Mouse (Mus musculus) liver, embryonic 12.5 days (tissue): ENCODE measurements around the gene Socs3. TPM values are rescaled to one million over a fixed set of nuclear protein-coding genes. Genes with fewer than 3 reads are reported as not detected.

Experiments
- ATAC-seq: fragments of 200-750 bp; cut with Nextera tagmentation; 2 replicates; pipeline ENCODE4 v1.8.0; 2017; ENCODE audit warnings: moderate number of reproducible peaks, mild to moderate bottlenecking, moderate library complexity
- H3K27ac ChIP-seq: fragments of 300-500 bp; sonication (generic); 2 replicates; pipeline ENCODE4 v1.5.1; 2016; ENCODE audit warnings: mild to moderate bottlenecking
- H3K27me3 ChIP-seq: fragments of 300-500 bp; sonication (generic); replicated peaks from 2 replicates; pipeline ENCODE4 v1.6.1; 2016; ENCODE audit warnings: mild to moderate bottlenecking, moderate library complexity
- H3K36me3 ChIP-seq: fragments of 300-500 bp; sonication (generic); 2 replicates; pipeline ENCODE4 v1.6.1; 2016; ENCODE audit warnings: mild to moderate bottlenecking, moderate library complexity
- H3K4me1 ChIP-seq: fragments of 300-500 bp; sonication (generic); 2 replicates; pipeline ENCODE4 v1.6.1; 2016
- H3K4me2 ChIP-seq: fragments of 300-500 bp; sonication (generic); 2 replicates; pipeline ENCODE4 v1.6.1; 2016; ENCODE audit warnings: mild to moderate bottlenecking, moderate library complexity
- H3K4me3 ChIP-seq: fragments of 300-500 bp; sonication (generic); 2 replicates; pipeline ENCODE4 v1.5.1; 2016; ENCODE audit warnings: mild to moderate bottlenecking, moderate library complexity
- H3K9ac ChIP-seq: fragments of 300-500 bp; sonication (generic); 2 replicates; pipeline ENCODE4 v1.6.1; 2016; ENCODE audit warnings: mild to moderate bottlenecking, moderate library complexity
- H3K9me3 ChIP-seq: fragments of 300-500 bp; sonication (generic); replicated peaks from 2 replicates; pipeline ENCODE4 v1.6.1; 2016; ENCODE audit warnings: mild to moderate bottlenecking, moderate library complexity
- WGBS: fragments of 180-500 bp; shearing (Covaris S2); methylation state at CpG from one replicate; pipeline ENCODE4 v1.1.7; 2016; ENCODE audit not compliant: insufficient replicate concordance; 5-methylcytosine and 5-hydroxymethylcytosine counted together
- polyA plus RNA-seq: library from polyadenylated mRNA; unstranded; fragments of >200 nt; fragmentation: Nextera tagmentation; extraction: Ambion mirVana; gene quantifications from 2 replicates; pipeline ENCODE4 v1.2.1, GENCODE M21; 2016

Socs3 gene
- polyA plus RNA-seq, 1 experiment from 2014 or later, result 9.8 TPM

DNA sequence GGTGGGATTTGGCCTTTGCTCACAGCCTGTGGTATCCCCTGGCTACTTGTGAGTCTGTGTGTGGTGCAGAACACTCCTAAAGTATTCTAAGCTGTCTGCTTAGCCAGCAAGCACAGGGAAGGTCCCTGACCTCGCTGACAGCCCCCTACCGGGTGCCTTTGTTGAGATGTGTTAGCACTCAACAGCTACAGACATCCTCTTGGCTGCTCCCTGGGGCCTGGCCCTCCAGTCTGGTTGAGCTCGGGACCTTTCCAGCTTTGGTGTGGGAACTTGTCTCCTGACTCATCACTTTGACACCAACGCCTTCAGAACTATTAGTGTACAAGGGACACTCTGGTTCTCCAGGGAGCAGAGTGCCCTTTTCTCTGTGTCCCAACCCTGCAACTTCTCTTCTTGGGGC lies 28.0 kb downstream of the Socs3 start:
- no peaks in the 10 kb centered on the region for H3K36me3 ChIP-seq
- H3K9me3 ChIP-seq, result no peaks in the 10 kb centered on the region
- H3K4me2 ChIP-seq, result no peak overlapping the region
- H3K27me3 ChIP-seq, result peaks cover 37% of the 10 kb centered on the region
- no peak overlapping the region for H3K4me3 ChIP-seq
- WGBS, result 44% methylated on average over 4 of the region's 4 CpGs
- peaks cover 15% of the 10 kb centered on the region for H3K4me1 ChIP-seq
- no peak overlapping the region for H3K9ac ChIP-seq
- no peak overlapping the region for H3K27ac ChIP-seq
- no peak for ATAC-seq

DNA sequence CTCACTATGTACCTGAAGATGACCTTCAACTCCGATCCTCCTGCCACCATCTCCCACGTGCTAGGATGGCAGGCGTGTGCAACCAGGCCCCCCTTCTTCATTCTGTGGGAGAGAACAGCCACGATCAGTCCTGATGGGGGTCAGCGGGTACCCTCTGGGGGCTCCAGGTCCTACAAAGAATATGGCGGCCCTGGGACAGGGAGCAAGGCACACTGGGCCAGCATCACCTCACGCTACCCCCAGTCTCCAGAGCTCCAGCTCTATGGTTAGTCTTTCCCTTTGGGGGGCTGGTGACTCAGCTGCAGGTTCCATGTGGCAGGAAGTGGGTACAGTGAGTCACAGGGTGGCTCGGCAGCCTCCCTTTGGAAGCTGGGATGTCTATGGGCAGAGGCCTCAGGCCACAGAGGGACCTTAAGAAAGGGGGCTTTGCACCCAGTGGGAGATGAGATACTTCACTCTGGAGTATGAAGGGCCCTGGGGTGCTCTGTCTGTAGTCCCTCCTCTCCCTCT lies 28.5 kb downstream of the Socs3 start:
- H3K27ac ChIP-seq, result no peak overlapping the region
- H3K4me2 ChIP-seq, result no peak overlapping the region
- WGBS, result 73% methylated on average over 8 of the region's 8 CpGs
- peaks cover 17% of the 10 kb centered on the region for H3K4me1 ChIP-seq
- no peak overlapping the region for H3K9ac ChIP-seq
- no peaks in the 10 kb centered on the region for H3K36me3 ChIP-seq
- peaks cover 37% of the 10 kb centered on the region for H3K27me3 ChIP-seq
- ATAC-seq, result no peak
- no peaks in the 10 kb centered on the region for H3K9me3 ChIP-seq
- H3K4me3 ChIP-seq, result no peak overlapping the region

DNA sequence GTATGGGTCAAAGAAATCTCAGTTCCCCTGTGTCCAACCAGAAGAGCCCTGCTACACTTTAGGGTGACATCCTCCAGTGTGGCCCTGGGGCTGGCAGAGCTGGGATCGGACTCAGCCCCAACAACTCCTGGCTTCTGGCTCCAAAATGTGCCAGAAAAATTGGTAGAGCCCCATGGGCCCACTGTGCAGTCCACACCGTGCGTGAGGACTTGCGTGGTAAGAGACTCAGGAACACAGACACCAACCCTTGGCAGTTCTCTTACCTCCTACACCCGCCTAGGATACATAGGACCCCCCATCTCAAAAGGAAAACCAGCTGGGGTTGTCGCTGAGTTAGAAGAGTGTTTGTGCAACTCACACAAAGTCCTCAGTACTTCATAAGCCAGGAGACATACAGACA lies 29.0 kb downstream of the Socs3 start:
- 77% methylated on average over 6 of the region's 6 CpGs for WGBS
- Histone ChIP-seq H3K36me3 (no peaks in the 10 kb centered on the region), H3K4me2 (no peak overlapping the region), H3K27me3 (peaks cover 38% of the 10 kb centered on the region), H3K27ac (no peak overlapping the region), H3K4me3 (no peak overlapping the region), H3K9ac (no peak overlapping the region), H3K4me1 (peaks cover 22% of the 10 kb centered on the region), H3K9me3 (no peaks in the 10 kb centered on the region)
- no peak for ATAC-seq

DNA sequence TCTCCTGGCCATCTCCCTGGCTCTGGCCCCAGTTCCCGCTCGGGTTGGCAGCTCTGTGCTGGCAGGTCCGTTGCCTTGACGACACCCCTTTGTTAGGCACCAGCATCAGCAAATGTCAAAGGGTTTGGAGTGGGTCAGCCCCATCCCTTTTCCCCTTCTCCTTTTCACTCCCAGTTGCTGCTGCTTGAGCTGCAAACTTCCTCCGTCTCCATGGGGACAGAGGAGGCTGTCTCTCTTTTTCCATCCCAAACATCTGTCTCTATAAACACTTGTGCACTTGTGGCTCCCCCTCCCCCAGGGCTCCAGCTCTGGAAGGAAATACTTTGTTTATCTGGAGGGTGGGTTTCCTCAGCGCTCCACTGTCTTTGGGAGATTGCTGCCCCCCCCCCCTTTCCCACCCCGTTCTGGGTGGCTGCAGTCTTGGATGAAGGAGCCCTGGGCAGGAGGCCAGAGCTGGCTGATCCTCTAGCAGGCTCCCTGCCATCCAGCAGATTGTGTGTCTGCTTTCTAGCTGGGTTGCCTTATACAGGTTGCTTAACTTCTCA lies 30.0 kb downstream of the Socs3 start:
- Histone ChIP-seq H3K9me3 (no peaks in the 10 kb centered on the region), H3K9ac (no peak overlapping the region), H3K4me1 (peaks cover 33% of the 10 kb centered on the region), H3K4me3 (no peak overlapping the region), H3K4me2 (no peak overlapping the region), H3K27me3 (peaks cover 40% of the 10 kb centered on the region), H3K27ac (0 out of 2 replicates have a peak overlapping the region, but pooled peaks have one; percentile 47), H3K36me3 (no peaks in the 10 kb centered on the region)
- peak; percentile 50; the same call in 1 of the 2 replicates for ATAC-seq
- 12% methylated on average over 7 of the region's 7 CpGs for WGBS

DNA sequence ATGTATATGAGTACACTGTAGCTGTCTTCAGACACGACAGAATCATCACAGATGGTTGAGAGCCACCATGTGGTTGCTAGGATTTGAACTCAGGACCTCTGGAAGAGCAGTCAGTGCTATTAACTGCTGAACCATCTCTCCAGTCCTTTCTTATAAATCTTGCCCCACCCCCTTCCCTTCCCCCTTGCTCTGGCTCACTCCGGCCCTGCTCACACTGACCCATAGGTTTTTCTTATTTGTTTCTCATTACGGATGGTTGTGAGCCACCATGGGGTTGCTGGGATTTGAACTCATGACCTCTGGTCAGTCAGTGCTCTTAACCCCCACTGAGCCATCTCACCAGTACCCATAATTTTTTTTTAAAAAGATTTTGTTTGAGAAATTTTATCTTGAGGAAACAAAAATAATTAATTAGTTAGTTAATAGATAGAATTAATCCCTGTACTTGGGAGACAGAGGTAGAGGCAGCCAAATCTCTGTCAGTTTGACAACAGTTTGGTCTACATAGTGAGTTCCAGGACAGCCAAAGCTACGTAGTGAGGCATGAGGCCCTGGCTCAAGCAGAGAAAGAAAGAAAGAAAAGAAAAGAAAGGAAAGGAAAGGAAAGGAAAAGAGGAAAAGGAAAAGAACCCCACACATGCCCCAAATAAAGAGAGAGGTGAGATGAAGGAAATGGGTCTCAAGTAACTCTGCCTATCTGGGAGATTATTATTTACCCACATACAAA lies 30.7 kb downstream of the Socs3 start:
- 57% methylated on average over 4 of the region's 4 CpGs for WGBS
- Histone ChIP-seq H3K9ac (no peak overlapping the region), H3K27me3 (peaks cover 46% of the 10 kb centered on the region), H3K4me1 (peaks cover 40% of the 10 kb centered on the region), H3K27ac (no peak overlapping the region), H3K4me2 (no peak overlapping the region), H3K36me3 (no peaks in the 10 kb centered on the region), H3K4me3 (no peak overlapping the region), H3K9me3 (no peaks in the 10 kb centered on the region)
- no peak for ATAC-seq

DNA sequence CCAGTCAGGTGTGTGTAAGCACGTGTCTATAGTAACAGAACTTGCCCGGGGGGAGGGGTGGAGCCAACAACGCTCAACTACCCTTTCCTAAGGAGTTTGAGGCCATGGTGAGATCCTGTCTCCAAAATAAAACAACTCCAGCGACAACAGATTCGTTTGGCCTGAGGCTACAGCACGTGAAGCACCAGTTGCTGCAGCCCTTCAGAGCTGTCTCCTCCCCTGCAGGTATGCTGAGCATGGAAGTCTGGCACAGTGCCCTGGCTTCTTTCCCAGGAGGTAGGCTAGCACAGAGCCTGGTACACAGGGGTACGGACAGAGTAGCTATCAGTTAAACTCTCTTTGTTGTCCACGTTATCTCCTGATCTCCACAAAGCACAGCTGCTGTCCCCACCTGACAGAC lies 33.6 kb downstream of the Socs3 start:
- Histone ChIP-seq H3K4me1 (peaks cover 47% of the 10 kb centered on the region), H3K9ac (no peak overlapping the region), H3K9me3 (no peaks in the 10 kb centered on the region), H3K27me3 (peaks cover 65% of the 10 kb centered on the region), H3K27ac (no peak overlapping the region), H3K4me3 (no peak overlapping the region), H3K36me3 (no peaks in the 10 kb centered on the region), H3K4me2 (no peak overlapping the region)
- ATAC-seq, result 0 out of 2 replicates have a peak, but pooled peaks have one; percentile 25
- 42% methylated on average over 8 of the region's 8 CpGs for WGBS

DNA sequence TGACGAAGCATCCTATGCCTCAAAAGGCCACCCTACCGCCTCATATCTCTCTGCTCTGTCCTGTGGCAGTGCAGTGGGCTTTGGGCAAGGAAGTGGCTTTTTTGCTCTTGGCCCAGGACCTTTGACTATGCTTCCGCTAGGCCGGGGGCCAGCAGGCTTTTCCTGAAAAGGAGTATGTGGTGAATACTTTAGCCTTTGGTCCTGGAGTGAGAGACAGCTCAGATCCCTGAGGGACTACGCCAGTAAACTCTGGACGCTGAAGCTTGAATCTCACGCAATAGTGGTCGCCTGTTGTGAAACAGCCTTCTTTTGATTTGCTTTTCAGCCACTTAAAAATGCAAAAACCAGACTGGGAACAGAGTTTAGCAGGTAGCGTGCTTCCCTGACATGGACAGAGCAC lies 34.2 kb downstream of the Socs3 start:
- Histone ChIP-seq H3K4me2 (no peak overlapping the region), H3K9me3 (no peaks in the 10 kb centered on the region), H3K27ac (0 out of 2 replicates have a peak overlapping the region, but pooled peaks have one; percentile 11), H3K9ac (no peak overlapping the region), H3K36me3 (no peaks in the 10 kb centered on the region), H3K4me1 (peaks cover 46% of the 10 kb centered on the region), H3K4me3 (no peak overlapping the region), H3K27me3 (peaks cover 71% of the 10 kb centered on the region)
- WGBS, result 36% methylated on average over 9 of the region's 9 CpGs
- no peak for ATAC-seq

DNA sequence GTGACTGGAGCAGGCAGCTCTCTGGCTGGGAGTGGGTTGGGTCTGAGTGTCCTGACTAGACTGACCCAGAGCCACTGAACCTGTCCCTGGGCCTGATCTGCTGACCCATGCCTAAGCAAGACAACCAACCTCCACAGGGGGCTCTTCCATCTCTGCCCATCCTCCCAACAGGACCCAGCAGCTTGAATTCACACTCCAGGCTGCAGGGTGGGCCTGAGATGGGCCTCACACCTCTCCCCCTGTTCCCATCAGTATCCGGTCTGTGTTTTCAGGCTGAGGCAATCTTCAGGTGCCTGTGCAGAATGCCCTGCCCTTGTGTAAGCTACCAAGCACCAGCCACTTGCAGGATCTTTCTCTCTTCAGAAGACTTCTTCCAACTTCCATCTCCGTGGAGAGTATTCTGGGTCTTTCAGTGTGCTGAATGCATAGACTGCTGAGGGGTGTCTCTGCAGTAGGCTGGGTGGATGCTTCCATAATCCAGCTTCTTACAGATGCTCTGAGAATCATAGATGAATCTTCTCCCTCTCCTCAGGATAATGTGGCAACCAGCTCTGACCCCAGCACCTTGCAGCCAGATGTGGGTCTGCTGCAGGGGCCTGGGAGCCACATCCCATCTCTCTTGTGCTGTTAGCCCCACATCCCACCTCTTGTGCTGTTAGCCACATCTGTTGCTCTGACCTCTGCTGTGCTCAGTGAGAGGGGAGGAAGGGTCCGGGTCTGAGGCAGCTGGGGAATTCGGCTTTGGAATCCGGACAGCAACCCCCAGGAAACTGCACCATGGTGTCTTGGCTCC lies 35.1 kb downstream of the Socs3 start:
- ATAC-seq, result no peak
- Histone ChIP-seq H3K9me3 (no peaks in the 10 kb centered on the region), H3K9ac (no peak overlapping the region), H3K36me3 (no peaks in the 10 kb centered on the region), H3K27ac (no peak overlapping the region; the same call in 1 of the 2 replicates), H3K4me1 (peaks cover 41% of the 10 kb centered on the region), H3K27me3 (peaks cover 73% of the 10 kb centered on the region), H3K4me2 (no peak overlapping the region), H3K4me3 (no peak overlapping the region)
- 67% methylated on average over 5 of the region's 5 CpGs for WGBS

DNA sequence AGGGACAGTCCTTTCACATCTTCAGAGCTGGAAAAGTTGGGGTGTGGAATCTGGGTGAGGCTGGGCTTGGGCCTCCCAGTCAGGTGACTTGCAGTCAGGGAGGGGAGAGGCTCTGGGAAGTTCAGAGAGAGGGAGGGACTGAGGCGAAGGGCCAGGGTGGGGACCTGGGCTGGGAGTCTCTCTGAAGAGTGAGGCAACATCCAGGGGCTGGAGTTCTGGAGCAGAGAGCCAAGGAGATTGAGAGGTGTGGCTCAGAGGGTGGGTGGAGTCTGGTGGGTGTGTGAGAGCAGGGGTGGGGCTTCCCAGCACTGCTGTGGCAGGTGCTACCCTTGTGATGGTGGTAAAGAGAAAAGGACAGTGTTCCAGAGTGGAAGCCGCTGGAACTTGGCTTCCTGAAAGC lies 35.7 kb downstream of the Socs3 start:
- Histone ChIP-seq H3K4me2 (no peak overlapping the region), H3K36me3 (no peaks in the 10 kb centered on the region), H3K4me1 (peaks cover 41% of the 10 kb centered on the region), H3K9me3 (no peaks in the 10 kb centered on the region), H3K27me3 (peaks cover 78% of the 10 kb centered on the region), H3K9ac (no peak overlapping the region), H3K27ac (no peak overlapping the region), H3K4me3 (no peak overlapping the region)
- 44% methylated on average over 2 of the region's 2 CpGs for WGBS
- ATAC-seq, result peak; percentile 42

DNA sequence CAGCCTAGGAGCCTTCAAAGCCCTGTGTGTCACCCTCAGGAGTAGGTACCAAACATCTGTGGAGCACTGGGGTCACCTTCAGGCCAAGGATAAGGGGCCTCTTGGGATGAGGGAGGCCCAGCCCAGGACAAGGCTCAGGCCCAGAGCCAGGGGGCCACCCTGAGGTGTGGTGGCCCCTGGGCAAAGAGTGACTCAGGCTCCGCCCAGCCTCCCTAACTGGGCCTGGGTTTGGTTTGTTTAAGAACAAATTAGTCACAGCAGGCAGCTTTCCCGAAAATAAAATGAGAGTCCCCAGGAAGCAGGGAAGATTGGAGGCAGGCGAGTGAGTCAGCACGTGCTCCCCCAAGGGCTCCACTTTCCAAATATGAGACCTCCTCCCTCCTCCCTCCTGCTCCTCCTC lies 37.7 kb downstream of the Socs3 start:
- Histone ChIP-seq H3K4me1 (peaks cover 41% of the 10 kb centered on the region), H3K27ac (no peak overlapping the region), H3K9me3 (no peaks in the 10 kb centered on the region), H3K4me2 (no peak overlapping the region), H3K9ac (no peak overlapping the region), H3K27me3 (peaks cover 77% of the 10 kb centered on the region), H3K36me3 (no peaks in the 10 kb centered on the region), H3K4me3 (no peak overlapping the region)
- no peak for ATAC-seq
- 39% methylated on average over 4 of the region's 4 CpGs for WGBS

DNA sequence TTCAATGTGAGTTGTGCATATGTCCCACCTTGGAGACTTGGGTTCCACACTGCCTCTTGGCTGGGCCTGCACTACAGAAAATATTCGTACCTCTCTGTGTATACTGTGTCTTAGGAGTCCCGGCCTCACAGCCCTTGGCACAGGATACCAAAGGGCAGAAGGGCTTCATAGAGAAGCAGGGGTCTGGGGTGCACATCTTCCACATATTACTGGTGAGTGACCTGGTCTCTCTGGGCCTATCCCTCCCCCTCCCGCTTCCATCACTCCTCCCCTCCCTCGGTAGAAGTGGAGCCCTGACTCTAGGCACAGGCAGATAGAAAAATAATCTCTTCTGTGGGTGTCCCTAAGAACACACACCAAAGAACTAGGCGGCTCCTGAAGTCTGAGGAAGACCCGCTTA lies 38.3 kb downstream of the Socs3 start:
- no peak overlapping the region for H3K4me2 ChIP-seq
- H3K4me3 ChIP-seq, result no peak overlapping the region
- H3K9me3 ChIP-seq, result no peaks in the 10 kb centered on the region
- peaks cover 78% of the 10 kb centered on the region for H3K27me3 ChIP-seq
- no peaks in the 10 kb centered on the region for H3K36me3 ChIP-seq
- peaks cover 40% of the 10 kb centered on the region for H3K4me1 ChIP-seq
- no peak overlapping the region for H3K27ac ChIP-seq
- no peak for ATAC-seq
- 65% methylated on average over 6 of the region's 6 CpGs for WGBS
- no peak overlapping the region for H3K9ac ChIP-seq

DNA sequence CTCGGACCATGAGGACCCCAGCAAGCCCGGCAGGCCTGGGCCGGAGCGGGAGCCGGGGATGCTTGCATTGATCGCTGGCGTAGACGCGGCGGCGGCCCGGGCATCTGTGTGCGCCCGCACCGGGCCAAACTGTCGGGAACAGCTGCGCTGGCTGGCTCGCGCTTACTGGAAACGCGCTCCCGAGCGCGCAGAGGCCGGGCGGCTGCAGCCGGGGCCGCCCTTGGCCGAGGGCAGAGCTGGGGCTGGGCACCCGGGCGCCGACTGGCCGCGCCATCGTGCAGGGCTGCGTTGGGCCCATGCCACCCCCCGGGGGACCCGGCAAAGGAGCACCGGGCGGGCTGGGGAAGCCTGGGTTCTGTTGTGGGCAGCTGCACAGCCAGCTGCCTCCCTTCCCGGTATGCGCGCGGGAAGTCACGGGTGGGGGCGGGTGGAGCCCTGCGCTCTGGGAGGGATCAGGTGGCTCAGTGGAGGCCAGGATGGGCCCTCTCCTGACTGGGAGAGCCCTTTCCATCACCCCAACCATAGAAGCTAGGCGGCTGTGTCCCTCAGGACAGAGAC lies 39.0 kb downstream of the Socs3 start:
- H3K4me1 ChIP-seq, result peaks cover 33% of the 10 kb centered on the region
- no peaks in the 10 kb centered on the region for H3K9me3 ChIP-seq
- no peaks in the 10 kb centered on the region for H3K36me3 ChIP-seq
- peaks cover 76% of the 10 kb centered on the region for H3K27me3 ChIP-seq
- peak overlapping the region; percentile 37 for H3K4me3 ChIP-seq
- H3K27ac ChIP-seq, result no peak overlapping the region
- WGBS, result 6% methylated on average over 48 of the region's 48 CpGs
- no peak for ATAC-seq
- H3K9ac ChIP-seq, result 0 out of 2 replicates have a peak overlapping the region, but pooled peaks have one; percentile 15
- H3K4me2 ChIP-seq, result peak overlapping the region; percentile 62
